Mouse (Mus musculus) lung, adult 2 months (tissue): ENCODE measurements around the gene Slc22a23.

ENCODE experiments used
- CTCF ChIP-seq: fragments of 200-500 bp; IDR thresholded peaks from 2 replicates; pipeline ENCODE4 v1.5.1; 2011; ENCODE audit warnings: mild to moderate bottlenecking, low read length, control low read depth; ENCODE audit not compliant: insufficient read depth
- POLR2A ChIP-seq: fragments of 200-500 bp; IDR thresholded peaks from 2 replicates; pipeline ENCODE4 v1.6.1; 2011; ENCODE audit warnings: low read depth, mild to moderate bottlenecking, control low read depth, low read length, borderline replicate concordance; ENCODE audit errors: extremely low read depth

DNA sequence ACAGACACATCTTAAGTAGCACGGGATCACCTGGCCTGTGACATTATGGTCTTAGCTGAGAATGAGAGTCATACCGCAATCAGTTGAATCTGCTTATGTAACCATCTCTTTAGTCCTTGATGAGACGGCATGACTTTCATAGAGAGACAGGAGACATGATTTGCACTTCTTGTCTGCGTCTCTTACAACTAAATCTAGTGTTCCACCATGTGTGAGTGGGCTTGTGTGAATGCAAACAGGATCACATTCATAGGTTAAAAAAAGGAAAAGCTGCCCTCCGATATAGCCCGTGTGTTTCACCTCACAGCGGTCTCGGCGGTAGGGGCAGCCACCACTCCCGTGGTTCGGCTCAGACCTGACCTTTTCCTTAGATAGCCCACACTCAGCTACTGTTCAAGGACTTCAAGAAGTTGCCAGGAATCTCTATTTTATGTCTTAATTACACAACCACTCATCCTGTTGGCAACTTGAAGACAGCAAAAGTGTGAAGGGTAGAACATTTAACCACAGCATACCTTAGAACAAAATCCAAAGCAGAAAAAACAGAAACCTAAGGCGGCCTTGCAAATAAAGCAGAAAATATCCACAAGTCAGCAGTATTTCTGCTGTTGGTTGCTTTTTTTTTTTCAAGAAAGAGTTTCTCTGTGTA is 49.1 kb downstream of the Slc22a23 start:
- TF ChIP-seq CTCF (no peak), POLR2A (no peak)
